Mouse (Mus musculus) mouse embryonic stem cell (cell line): Measurements from ENCODE around the gene Ugt1a10.

Source experiments
- in situ Hi-C, 2 experiments: fragments of 300-500 bp; cut with MboI; formaldehyde crosslinking; loops; 1 replicate in 1 of 2; 3 replicates in 1 of 2; pipeline ENCODE4 v1.14.3; 2019 to 2020; ENCODE audit warnings: low sequenced_read_pairs in 2 of 2, low pct_unique_long_range_greater_than_20kb in 1 of 2, mixed read lengths in 1 of 2; ENCODE audit not compliant: unreplicated experiment in 1 of 2

Gene Ugt1a10

DNA sequence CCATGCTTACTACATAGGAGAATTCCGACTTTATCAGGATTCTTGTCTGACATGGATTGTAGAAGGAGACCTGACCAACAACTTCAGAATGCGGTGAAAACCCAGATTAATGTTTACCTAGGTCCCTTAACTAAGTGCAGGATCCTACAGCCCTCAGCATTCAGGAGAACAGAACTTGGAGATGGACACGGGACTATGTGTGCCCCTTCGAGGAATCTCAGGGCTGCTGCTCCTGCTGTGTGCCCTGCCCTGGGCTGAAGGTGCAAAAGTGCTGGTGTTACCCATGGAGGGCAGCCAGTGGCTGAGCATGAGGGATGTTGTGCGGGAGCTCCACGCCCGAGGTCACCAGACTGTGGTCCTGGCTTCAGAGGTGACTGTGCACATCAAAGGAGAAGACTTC is 145.3 kb downstream of the Ugt1a10 start, which contains the start of gene Ugt1a2:
Gene Ugt1a2 (plus strand): TSS at position 146 of the 400 bp plus-strand sequence.
- in situ Hi-C loops: no loop called here

DNA sequence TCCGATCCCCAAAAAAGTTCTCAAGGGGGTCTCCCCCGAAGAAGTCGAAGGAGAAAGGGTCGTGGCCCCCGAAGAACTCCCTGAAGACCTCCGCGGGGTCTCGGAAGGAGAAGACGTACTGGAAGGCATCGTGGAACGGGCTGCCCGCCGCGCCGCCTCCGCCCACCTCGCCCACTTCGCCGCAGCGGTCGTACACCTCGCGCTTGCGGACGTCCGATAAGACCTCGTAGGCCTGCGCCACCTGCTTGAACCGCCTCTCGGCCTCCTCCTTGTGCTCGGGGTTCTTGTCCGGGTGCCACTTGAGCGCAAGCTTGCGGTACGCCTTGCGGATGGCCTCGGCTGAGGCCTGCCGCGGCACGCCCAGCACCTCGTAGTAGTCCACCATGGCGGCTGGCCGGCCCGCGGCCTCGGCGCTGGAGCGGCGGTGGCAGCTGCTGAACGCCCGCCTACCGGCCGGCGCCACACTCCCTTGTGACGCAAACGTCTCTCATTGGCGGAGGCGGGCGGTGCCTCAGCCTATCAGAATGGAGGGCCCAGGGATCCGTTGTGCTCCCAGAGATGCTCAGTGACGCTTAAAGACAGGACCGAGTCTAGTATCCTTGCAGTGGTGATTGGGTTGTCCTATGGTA is 150.2 kb downstream of the Ugt1a10 start, which contains the start of gene Dnajb3:
Gene Dnajb3 (minus strand): TSS at position 489 of the 629 bp plus-strand sequence.
- in situ Hi-C loops: no loop called here

DNA sequence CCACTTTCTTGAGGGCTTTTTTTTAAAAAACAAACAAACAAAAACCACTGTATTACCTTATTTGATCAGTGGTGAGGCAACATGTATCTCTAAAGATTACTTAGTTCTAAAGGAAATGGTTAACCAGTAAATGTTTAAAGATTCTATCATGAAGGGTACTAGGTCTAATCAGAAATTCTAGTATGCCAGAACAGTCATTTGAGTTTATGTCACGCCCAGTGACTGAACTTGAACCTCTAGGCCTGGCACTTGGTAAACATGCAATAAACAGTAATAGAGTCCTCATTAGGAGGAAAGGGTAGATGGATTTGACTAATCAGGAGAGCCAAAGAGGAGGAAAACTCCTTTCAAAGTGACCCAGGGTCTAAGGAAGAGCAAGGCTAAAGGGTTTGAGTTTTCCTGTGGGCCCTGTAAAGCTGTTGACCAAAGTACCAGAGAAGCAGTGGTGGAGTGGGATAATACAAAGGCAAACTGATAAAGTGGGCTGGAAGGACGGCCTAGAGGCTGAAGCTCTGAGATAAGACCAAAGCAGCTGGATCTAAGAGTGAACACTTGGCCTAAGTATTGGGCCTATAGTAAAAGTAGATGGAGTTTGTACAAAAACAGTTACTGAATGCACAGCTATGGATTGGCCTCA is 151.8 kb downstream of the Ugt1a10 start:
- in situ Hi-C loops: no loop called here

DNA sequence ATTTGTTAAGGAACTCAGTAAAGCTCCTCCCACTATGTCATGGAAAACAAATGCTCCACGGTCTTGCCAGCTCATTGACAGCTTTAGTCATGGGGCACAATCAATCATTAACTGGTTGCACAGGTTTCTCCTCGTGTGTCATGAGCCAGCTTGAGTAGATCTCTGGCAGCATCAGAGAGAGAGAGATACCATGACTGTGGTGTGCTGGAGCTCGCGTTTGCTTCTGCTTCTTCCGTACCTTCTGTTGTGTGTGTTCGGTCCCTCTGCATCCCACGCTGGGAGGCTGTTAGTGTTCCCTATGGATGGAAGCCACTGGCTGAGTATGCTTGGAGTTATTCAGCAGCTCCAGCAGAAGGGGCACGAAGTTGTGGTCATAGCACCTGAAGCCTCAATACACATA is 156.6 kb downstream of the Ugt1a10 start, which contains the start of gene Ugt1a1:
Gene Ugt1a1 (plus strand): TSS at position 148 of the 400 bp plus-strand sequence.
- in situ Hi-C loops: no loop called here

DNA sequence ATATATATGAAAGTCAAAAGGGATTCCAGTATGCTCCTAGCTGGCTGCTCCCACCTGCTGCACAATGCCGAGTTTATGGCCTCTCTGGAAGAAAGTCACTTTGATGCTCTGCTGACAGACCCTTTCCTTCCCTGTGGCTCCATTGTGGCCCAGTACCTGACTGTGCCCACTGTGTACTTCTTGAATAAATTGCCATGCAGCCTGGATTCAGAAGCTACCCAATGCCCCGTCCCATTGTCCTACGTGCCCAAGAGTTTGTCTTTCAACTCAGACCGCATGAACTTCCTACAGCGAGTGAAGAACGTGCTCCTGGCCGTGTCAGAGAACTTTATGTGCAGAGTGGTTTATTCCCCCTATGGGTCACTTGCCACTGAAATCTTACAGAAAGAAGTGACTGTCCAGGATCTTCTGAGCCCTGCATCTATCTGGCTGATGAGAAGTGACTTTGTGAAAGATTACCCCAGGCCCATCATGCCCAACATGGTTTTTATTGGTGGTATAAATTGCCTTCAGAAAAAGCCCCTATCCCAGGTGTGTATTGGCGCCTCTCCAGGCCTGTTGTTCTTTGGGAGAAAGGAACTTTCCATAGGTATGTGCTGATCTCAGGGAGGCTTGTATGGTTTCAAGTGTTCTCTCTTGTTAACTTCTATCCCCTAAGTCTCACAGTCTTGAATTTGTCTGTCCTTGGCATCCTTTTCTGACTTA is 157.3 kb downstream of the Ugt1a10 start:
- in situ Hi-C loops: no loop called here

DNA sequence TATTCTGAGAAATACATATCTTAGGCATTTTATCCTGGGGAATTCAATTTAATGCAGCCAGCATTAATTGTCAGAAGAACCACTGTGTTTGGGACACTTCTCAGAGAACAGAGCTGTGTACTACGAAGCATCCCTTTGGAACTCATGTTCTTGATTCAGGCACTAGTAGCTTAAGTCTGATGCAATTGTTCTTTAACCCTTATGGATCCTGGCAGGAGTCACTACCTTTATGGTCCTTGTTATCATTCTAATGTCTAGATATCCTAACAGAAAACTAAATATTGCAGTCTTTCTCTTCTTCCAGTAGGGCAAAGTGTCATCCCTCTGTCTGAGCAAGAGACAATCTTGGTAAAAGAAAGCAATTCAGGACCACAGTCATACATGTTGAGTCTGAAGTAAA is 157.9 kb downstream of the Ugt1a10 start:
- in situ Hi-C loops: no loop called here

DNA sequence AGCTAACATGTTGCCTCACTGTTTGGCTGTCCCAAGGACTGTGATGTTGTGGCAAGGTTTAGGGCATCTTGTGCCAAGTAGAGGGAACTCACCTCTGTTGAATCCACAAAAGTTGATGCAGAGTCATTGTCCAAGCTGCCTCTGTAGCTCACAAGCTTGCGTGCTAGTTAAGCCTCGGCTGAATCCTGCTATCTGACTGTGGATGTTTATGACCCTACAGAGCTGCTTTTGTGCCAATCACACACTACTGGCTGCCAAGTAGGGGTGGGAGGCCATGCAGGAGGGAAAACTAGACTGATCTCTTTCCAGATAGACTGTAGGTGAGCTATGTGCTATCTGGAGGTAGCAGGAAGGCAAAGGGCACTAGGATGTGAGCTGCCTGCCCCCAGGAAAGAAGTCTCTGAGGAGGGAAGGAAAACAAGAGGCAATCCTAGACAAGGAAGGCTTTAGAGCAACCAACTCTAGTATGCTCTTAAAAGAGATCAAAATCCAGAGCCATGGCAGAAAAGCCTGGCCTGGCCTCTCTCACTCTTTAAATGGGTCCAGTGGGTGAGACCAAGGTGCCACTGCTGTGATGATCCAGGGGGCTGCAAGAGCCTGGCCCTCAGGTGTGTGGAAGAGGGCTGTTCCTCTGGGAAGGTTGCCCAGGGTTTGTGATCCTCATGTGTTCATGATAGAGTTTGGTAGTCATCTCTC is 158.7 kb downstream of the Ugt1a10 start:
- in situ Hi-C loops: no loop called here

DNA sequence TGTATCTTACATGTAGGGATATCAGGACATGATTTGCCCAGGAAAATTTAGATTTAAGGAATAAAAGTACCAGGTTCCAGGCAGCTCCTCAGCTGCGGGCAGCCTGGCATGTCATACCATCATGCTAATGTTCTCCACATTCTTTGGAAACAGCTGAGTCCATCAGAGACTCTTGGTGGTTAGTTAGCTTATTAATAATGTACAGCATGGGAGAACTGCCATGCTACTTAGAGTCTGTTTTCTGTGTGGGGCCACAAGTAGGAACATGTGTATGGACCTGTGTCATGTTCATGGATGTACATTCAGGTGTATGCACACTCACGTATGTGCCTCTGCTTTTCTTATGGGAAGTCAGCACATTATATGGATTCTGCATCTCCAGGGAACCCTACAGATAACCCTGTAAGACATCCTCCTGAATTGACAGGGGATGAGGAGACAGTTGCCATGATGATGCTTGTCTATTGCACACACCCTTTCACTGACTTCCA is 159.3 kb downstream of the Ugt1a10 start:
- in situ Hi-C loops: no loop called here

DNA sequence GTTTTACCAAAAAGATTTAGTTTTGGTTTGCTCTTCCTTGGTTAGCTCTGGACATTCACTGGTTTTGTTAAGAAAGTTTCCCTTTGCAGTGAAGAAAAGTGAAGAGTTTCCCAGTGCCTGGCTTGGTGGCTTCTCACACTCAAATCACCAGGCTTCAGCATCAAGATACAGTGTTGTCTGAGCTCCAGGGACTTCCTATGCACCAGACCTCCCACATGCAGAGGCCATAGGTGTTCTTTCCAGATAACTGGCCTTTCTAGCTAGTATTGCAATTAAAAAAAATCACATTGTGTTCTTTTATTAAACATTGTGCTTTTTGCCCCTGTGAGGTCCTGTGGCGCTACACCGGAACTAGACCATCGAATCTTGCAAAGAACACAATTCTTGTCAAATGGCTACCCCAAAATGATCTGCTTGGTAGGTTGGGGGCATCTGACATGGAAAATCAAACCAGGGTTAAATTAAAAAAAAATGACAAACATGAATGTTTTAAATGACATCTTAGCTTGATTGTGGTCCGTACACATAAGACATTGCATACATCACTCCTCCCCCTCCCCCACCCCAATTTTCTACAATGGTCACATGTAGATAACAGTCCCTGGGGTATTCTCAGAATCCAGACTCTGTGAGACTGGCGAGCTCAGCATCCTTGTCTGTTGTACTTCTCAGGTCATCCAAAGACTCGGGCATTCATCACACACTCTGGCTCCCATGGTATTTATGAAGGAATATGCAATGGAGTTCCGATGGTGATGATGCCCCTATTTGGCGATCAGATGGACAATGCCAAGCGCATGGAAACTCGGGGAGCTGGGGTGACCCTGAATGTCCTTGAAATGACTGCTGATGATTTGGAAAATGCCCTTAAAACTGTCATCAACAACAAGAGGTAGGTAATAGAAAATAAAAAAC is 160.5 kb downstream of the Ugt1a10 start:
- in situ Hi-C loops: no loop called here

DNA sequence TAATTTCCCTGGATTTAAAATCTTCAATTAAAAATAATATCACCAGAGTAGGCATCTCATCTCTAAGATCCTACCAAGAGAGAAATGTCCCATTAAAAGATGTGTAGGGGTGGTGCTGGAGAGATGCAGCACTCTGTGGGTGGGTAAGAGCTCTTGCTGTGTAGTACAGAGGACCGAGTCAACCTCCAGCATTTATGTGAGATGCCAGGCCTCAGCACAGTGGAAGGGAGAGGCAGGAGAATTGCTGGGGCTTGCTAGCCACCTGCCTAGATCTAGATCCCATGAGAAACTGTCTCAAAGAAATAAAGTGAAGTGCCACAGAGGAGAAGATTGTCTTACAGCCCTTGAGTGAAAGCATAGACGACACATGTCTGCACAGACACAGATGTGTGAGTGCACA is 161.4 kb downstream of the Ugt1a10 start:
- in situ Hi-C loops: no loop called here

DNA sequence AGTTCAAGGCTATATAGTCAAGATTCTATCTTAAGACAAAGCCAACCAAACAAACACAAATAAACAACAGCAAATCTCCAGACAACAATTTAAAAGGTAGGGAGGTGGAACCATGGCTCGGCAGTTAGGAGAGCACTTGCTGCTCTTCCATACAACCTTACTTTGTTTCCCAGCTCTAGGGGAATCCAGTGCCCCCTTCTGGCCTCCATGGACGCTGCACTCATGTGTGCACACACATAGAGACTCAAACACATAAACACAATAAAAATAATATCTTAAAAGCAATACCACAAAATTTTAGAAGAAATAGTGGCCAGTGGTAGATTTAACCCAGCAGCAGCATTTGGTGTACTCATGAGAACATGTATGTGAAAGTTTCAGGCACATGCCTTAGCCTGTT is 162.0 kb downstream of the Ugt1a10 start:
- in situ Hi-C loops: no loop called here

DNA sequence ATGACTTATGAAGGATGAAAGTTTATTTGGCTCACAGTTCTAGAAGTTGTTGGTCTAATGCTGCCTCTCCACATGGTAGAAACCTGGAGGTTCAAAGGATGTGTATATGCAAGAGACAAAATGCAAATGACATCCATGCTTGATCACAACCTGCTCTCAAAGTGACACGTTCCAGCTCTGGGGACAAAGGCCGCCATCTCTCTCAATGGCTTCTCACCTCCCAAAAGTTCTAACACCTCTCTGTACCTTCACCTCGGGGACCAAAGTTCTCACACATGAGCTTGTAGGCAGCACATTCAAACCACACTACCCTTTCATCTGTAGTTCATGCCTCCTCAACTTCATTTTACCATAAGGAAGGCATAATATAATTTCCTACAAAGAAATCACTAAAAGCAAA is 162.4 kb downstream of the Ugt1a10 start:
- in situ Hi-C loops: no loop called here

DNA sequence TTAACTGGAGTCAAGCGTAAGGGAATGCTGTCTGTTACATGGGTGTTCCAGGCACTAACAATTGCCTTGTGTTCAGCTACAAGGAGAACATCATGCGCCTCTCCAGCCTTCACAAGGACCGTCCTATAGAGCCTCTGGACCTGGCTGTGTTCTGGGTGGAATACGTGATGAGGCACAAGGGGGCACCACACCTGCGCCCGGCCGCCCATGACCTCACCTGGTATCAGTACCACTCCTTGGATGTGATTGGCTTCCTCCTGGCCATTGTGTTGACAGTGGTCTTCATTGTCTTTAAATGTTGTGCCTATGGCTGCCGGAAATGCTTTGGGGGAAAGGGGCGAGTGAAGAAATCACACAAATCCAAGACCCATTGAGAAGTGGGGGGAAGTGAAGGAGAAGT is 162.9 kb downstream of the Ugt1a10 start:
- in situ Hi-C loops: no loop called here

DNA sequence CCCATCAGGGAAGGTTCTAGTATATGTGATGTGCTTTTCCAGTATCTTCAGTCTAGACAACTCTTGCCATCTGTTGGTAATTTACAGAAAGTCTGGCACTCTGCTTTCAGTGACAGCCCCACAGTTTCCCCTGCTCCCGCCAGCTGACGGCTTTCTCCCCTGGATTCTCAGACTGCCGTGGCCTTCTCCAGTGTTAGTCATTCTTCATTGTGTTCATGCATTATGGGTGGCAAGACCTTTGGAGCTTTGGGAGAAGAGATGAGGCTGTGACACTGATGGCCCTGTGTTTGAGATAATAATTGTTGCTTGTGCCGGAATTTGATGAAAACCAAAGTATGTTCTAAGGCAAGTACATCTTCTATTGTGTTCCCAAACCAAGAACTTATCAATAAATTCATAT is 163.4 kb downstream of the Ugt1a10 start:
- in situ Hi-C loops: no loop called here

DNA sequence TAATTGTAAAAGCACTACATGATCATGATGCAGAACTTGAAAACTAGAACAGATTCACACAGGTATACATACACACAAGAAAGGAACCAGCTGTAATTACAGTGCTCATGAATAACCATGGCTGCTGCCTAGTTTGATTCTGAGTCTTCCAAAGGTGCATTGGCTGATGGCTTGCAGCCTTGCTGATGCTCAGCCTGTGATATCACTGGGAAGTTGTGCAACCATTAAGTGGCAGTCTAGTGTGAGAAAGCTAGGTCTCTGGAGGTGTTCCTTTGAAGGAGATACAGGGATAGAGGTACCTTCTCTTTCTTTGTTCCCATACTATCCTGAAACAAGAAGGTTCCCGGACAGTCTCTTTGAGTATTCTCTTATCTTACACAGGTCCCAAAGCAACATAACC is 163.9 kb downstream of the Ugt1a10 start:
- in situ Hi-C loops: no loop called here

DNA sequence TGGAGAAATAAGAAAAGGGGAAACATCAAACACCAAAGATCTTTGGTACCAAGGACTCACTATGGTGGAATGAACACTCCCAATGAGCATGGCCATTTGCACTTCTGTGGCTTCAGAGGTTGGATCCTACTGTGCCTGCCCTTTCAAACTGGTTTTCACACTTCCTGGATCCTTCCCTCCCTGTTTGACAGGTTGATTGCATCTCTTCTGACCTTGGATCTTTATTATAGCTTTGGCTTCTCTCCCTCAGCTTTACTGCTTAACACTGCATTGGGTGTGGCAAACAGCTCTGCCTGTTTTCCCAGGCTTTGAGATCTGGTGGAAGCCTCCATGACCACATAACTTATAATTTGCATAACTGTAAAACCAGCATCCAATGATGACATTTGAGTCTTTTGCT is 165.1 kb downstream of the Ugt1a10 start:
- in situ Hi-C loops: loop anchor here in 1 of 2 experiments (5.0 kb wide), 1 partner anchor 87 kb away; no protein-coding TSS in a partner anchor

DNA sequence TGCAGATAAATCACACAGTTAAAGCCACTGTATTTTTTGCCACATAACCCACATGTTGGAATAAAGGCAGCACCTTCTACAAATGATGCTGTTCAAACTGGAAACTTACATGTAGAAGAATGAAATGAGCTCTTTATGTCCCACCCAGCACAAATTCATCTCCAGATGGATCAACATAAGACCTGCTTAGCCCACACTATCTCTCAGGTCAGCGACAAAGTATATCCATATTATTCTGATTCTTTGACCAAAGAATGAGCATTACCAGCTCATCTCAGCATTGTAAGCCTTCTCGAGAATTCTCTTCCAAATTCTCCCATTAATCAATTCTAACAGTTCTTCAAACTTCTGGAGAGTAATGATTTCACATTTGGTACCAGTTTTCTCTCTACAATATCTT is 167.0 kb downstream of the Ugt1a10 start:
- in situ Hi-C loops: loop anchor here in 1 of 2 experiments (5.0 kb wide), 1 partner anchor 85 kb away; no protein-coding TSS in a partner anchor

DNA sequence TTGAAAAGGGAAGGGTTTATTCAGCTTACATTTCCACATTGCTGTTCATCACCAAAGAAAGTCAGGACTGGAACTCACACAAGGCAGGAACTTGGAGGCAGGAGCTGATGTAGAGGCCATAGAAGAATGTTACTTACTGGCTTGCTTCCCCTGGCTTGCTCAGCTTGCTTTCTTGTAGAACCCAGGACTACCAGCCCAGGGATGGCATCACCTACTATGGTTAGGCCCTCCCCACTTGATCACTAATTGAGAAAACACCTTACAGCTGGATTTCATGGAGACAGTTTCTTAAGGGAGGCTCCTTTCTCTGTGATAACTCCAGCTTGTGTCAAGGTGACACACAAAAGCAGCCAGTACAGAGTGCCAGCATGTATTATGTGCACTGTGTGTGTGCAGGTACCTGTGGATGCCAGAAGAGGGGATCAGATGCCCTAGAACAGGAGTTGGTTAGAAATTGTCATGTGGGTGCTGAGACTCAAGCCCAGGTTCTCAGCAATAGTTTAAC is 167.9 kb downstream of the Ugt1a10 start:
- in situ Hi-C loops: loop anchor here in 1 of 2 experiments (5.0 kb wide), 1 partner anchor 84 kb away; no protein-coding TSS in a partner anchor
